Mouse (Mus musculus) embryonic facial prominence, embryonic 15.5 days (tissue): ENCODE measurements around the gene Ank2. TPM values are rescaled to one million over a fixed set of nuclear protein-coding genes. Genes with fewer than 3 reads are reported as not detected.

Experiments
- ATAC-seq: fragments of 200-750 bp; cut with Nextera tagmentation; 2 replicates; pipeline ENCODE4 v1.8.0; 2017; ENCODE audit warnings: low read depth, moderate TSS enrichment; ENCODE audit not compliant: insufficient number of reproducible peaks, low FRiP score, low TSS enrichment
- H3K27ac ChIP-seq: fragments of 300-500 bp; sonication (generic); replicated peaks from 2 replicates; pipeline ENCODE4 v1.5.1; 2015; ENCODE audit warnings: mild to moderate bottlenecking, inconsistent platforms
- H3K27me3 ChIP-seq: fragments of 300-500 bp; sonication (generic); 2 replicates; pipeline ENCODE4 v1.6.1; 2015; ENCODE audit warnings: inconsistent platforms
- H3K36me3 ChIP-seq: fragments of 300-500 bp; sonication (generic); 2 replicates; pipeline ENCODE4 v1.6.1; 2015; ENCODE audit warnings: mild to moderate bottlenecking, inconsistent platforms
- H3K4me1 ChIP-seq: fragments of 300-500 bp; sonication (generic); 2 replicates; pipeline ENCODE4 v1.6.1; 2015; ENCODE audit warnings: inconsistent platforms
- H3K4me2 ChIP-seq: fragments of 300-500 bp; sonication (generic); replicated peaks from 2 replicates; pipeline ENCODE4 v1.6.1; 2015; ENCODE audit warnings: mild to moderate bottlenecking, inconsistent platforms
- H3K4me3 ChIP-seq: fragments of 300-500 bp; sonication (generic); replicated peaks from 2 replicates; pipeline ENCODE4 v1.5.1; 2015; ENCODE audit warnings: mild to moderate bottlenecking, inconsistent platforms
- H3K9ac ChIP-seq: fragments of 300-500 bp; sonication (generic); 2 replicates; pipeline ENCODE4 v1.6.1; 2015; ENCODE audit warnings: inconsistent platforms
- H3K9me3 ChIP-seq: fragments of 300-500 bp; sonication (generic); replicated peaks from 2 replicates; pipeline ENCODE4 v1.6.1; 2016; ENCODE audit warnings: inconsistent platforms
- WGBS: fragments of 180-500 bp; shearing (Covaris S2); methylation state at CpG from one replicate; pipeline ENCODE4 v1.1.7; 2015; 5-methylcytosine and 5-hydroxymethylcytosine counted together
- polyA plus RNA-seq: library from polyadenylated mRNA; unstranded; fragments of >200 nt; fragmentation: Nextera tagmentation; extraction: Ambion mirVana; gene quantifications from 2 replicates; pipeline ENCODE4 v1.2.1, GENCODE M21; 2015

Ank2 gene
- polyA plus RNA-seq, 1 experiment from 2014 or later = 32.4 TPM

GRCm38 (mm10) chr3:127257279-127257925 lies 241.7 kb downstream of the Ank2 start:
- H3K4me1 ChIP-seq = peaks cover 9% of the 10 kb centered on the region
- peak; percentile 94 for ATAC-seq

GRCm38 (mm10) chr3:127256681-127257080 lies 242.5 kb downstream of the Ank2 start:
- no peak overlapping the region for H3K9ac ChIP-seq
- H3K4me1 ChIP-seq = peaks cover 9% of the 10 kb centered on the region
- no peaks in the 10 kb centered on the region for H3K27me3 ChIP-seq
- no peak overlapping the region for H3K27ac ChIP-seq
- no peaks in the 10 kb centered on the region for H3K36me3 ChIP-seq
- ATAC-seq = no peak
- no peak overlapping the region for H3K4me3 ChIP-seq
- WGBS = 68% methylated on average over 2 of the region's 2 CpGs
- no peaks in the 10 kb centered on the region for H3K9me3 ChIP-seq
- H3K4me2 ChIP-seq = no peak overlapping the region

More at GRCm38 (mm10) chr3:127257279-127257925, 241.7 kb downstream of the Ank2 start:
- Histone ChIP-seq H3K27ac (peak overlapping the region; percentile 85), H3K36me3 (no peaks in the 10 kb centered on the region), H3K27me3 (no peaks in the 10 kb centered on the region), H3K4me2 (peak overlapping the region; percentile 73), H3K9ac (peak overlapping the region; percentile 23; the same call in 1 of the 2 replicates), H3K4me3 (peak overlapping the region; percentile 52), H3K9me3 (no peaks in the 10 kb centered on the region)
- WGBS = 1% methylated on average over 13 of the region's 13 CpGs

GRCm38 (mm10) chr3:127250930-127251329 lies 248.2 kb downstream of the Ank2 start:
- no peak overlapping the region for H3K27ac ChIP-seq
- 41% methylated on average over 5 of the region's 5 CpGs for WGBS
- no peak overlapping the region for H3K9ac ChIP-seq
- no peaks in the 10 kb centered on the region for H3K27me3 ChIP-seq
- H3K4me3 ChIP-seq = no peak overlapping the region
- no peak for ATAC-seq
- H3K4me1 ChIP-seq = no peaks in the 10 kb centered on the region
- H3K36me3 ChIP-seq = no peaks in the 10 kb centered on the region
- H3K4me2 ChIP-seq = no peak overlapping the region
- H3K9me3 ChIP-seq = no peaks in the 10 kb centered on the region

- H3K36me3 ChIP-seq = no peaks in the 10 kb centered on the region
- H3K4me1 ChIP-seq = no peaks in the 10 kb centered on the region
- no peaks in the 10 kb centered on the region for H3K27me3 ChIP-seq
- no peaks in the 10 kb centered on the region for H3K9me3 ChIP-seq
- H3K27ac ChIP-seq = no peak overlapping the region
- no peak for ATAC-seq
- no peak overlapping the region for H3K9ac ChIP-seq
- H3K4me3 ChIP-seq = no peak overlapping the region
- no peak overlapping the region for H3K4me2 ChIP-seq
Measured at GRCm38 (mm10) chr3:127248611-127249010, 250.5 kb downstream of the Ank2 start.

GRCm38 (mm10) chr3:127246989-127247708 lies 252.0 kb downstream of the Ank2 start:
- no peak for ATAC-seq
- no peaks in the 10 kb centered on the region for H3K36me3 ChIP-seq
- H3K4me2 ChIP-seq = no peak overlapping the region
- WGBS = 43% methylated on average over 11 of the region's 11 CpGs
- no peaks in the 10 kb centered on the region for H3K4me1 ChIP-seq
- no peaks in the 10 kb centered on the region for H3K27me3 ChIP-seq
- no peak overlapping the region for H3K9ac ChIP-seq
- no peak overlapping the region for H3K4me3 ChIP-seq
- H3K9me3 ChIP-seq = no peaks in the 10 kb centered on the region
- no peak overlapping the region for H3K27ac ChIP-seq

- H3K4me1 ChIP-seq = no peaks in the 10 kb centered on the region
- no peak for ATAC-seq
- H3K9ac ChIP-seq = no peak overlapping the region
- no peaks in the 10 kb centered on the region for H3K27me3 ChIP-seq
- H3K27ac ChIP-seq = no peak overlapping the region
- H3K9me3 ChIP-seq = no peaks in the 10 kb centered on the region
- no peak overlapping the region for H3K4me3 ChIP-seq
- H3K36me3 ChIP-seq = no peaks in the 10 kb centered on the region
- no peak overlapping the region for H3K4me2 ChIP-seq
- 42% methylated on average over 10 of the region's 10 CpGs for WGBS
Measured at GRCm38 (mm10) chr3:127243928-127244642, 255.1 kb downstream of the Ank2 start.

- H3K36me3 ChIP-seq = no peaks in the 10 kb centered on the region
- no peaks in the 10 kb centered on the region for H3K9me3 ChIP-seq
- H3K4me2 ChIP-seq = no peak overlapping the region
- 79% methylated on average over 11 of the region's 11 CpGs for WGBS
- H3K27ac ChIP-seq = no peak overlapping the region
- no peak overlapping the region for H3K9ac ChIP-seq
- H3K27me3 ChIP-seq = no peaks in the 10 kb centered on the region
- ATAC-seq = no peak
- H3K4me1 ChIP-seq = no peaks in the 10 kb centered on the region
- H3K4me3 ChIP-seq = no peak overlapping the region
Measured at GRCm38 (mm10) chr3:127242234-127242810, 256.8 kb downstream of the Ank2 start.

GRCm38 (mm10) chr3:127235271-127235670 lies 263.9 kb downstream of the Ank2 start:
- H3K4me1 ChIP-seq = no peaks in the 10 kb centered on the region
- H3K9me3 ChIP-seq = no peaks in the 10 kb centered on the region
- H3K4me3 ChIP-seq = no peak overlapping the region
- H3K36me3 ChIP-seq = no peaks in the 10 kb centered on the region
- H3K27me3 ChIP-seq = no peaks in the 10 kb centered on the region
- 87% methylated on average over 5 of the region's 5 CpGs for WGBS
- no peak for ATAC-seq
- H3K27ac ChIP-seq = no peak overlapping the region
- H3K9ac ChIP-seq = no peak overlapping the region
- no peak overlapping the region for H3K4me2 ChIP-seq

GRCm38 (mm10) chr3:127225799-127226730 lies 273.1 kb downstream of the Ank2 start:
- H3K4me1 ChIP-seq = peaks cover 7% of the 10 kb centered on the region
- H3K9me3 ChIP-seq = no peaks in the 10 kb centered on the region
- ATAC-seq = peak; percentile 83
- WGBS = 5% methylated on average over 26 of the region's 26 CpGs
- H3K36me3 ChIP-seq = no peaks in the 10 kb centered on the region
- H3K4me3 ChIP-seq = peak overlapping the region; percentile 29
- H3K9ac ChIP-seq = no peak overlapping the region
- H3K4me2 ChIP-seq = peak overlapping the region; percentile 71
- H3K27ac ChIP-seq = no peak overlapping the region
- H3K27me3 ChIP-seq = no peaks in the 10 kb centered on the region

- Histone ChIP-seq H3K4me3 (peak overlapping the region; percentile 29), H3K9ac (no peak overlapping the region), H3K9me3 (no peaks in the 10 kb centered on the region), H3K4me1 (peaks cover 7% of the 10 kb centered on the region), H3K36me3 (no peaks in the 10 kb centered on the region), H3K27ac (no peak overlapping the region), H3K4me2 (peak overlapping the region; percentile 71), H3K27me3 (no peaks in the 10 kb centered on the region)
- ATAC-seq = no peak
- WGBS = 20% methylated on average over 16 of the region's 16 CpGs
Measured at GRCm38 (mm10) chr3:127225167-127225798, 273.9 kb downstream of the Ank2 start.
